In genomic region chr16:57357011-57357410, GRCm38 (mm10) we compare ENCODE assay signal across 22 mouse cellular contexts. TPM values are rescaled to one million over a fixed set of nuclear protein-coding genes. Genes with fewer than 3 reads are reported as not detected.
DNase-seq lines count a peak whose midpoint lies in the region; ATAC-seq and TF ChIP-seq lines count a peak whose summit lies in the region.
"Had no signal": no experiment of that assay in that cellular context is flagged by ENCODE, and none has a peak within 500 bp of the region (broad histone marks: within the 10 kb centered on the region; RNA-seq: fewer than 3 reads in every experiment).

No protein-coding gene starts in this region.

- TF ChIP-seq CTCF in gastrocnemius, adult 2 months (IDR thresholded peaks at IDR 0.05): no peak

- no peak for ATAC-seq in heart, embryonic 12.5 days (ENCODE audit: insufficient number of reproducible peaks, low FRiP score)
- ATAC-seq: activated CD4-positive, CD25-positive, alpha-beta regulatory T cell, adult 4 months; forebrain, embryonic 16.5 days; hindbrain, postnatal 0 days; intestine, postnatal 0 days; midbrain, embryonic 16.5 days had no signal

- no peaks in the 10 kb centered on the region for H3K9me3 ChIP-seq in heart, embryonic 12.5 days (replicated peaks)
- H3K9me3 ChIP-seq: embryonic facial prominence, embryonic 15.5 days; G1E; kidney, embryonic 15.5 days had no signal

- H3K36me3 ChIP-seq in heart, embryonic 12.5 days: no peaks in the 10 kb centered on the region
- H3K36me3 ChIP-seq: embryonic facial prominence, embryonic 15.5 days; kidney, embryonic 15.5 days had no signal

- WGBS in heart, embryonic 12.5 days: 48% methylated on average over 6 of the region's 6 CpGs

- no peaks in the 10 kb centered on the region for H3K27me3 ChIP-seq in heart, embryonic 12.5 days (replicated peaks)
- H3K27me3 ChIP-seq: embryonic facial prominence, embryonic 15.5 days had no signal

- H3K4me3 ChIP-seq in gastrocnemius, adult 2 months: peak overlapping the region; percentile 72
- H3K4me3 ChIP-seq in heart, embryonic 12.5 days: no peak overlapping the region
- H3K4me3 ChIP-seq: embryonic facial prominence, embryonic 15.5 days; kidney, embryonic 15.5 days had no signal

- peak overlapping the region; percentile 97 for H3K27ac ChIP-seq in gastrocnemius, adult 2 months
- H3K27ac ChIP-seq in heart, embryonic 12.5 days (ENCODE audit: poor library complexity, severe bottlenecking): peak overlapping the region; percentile 81; the same call in 1 of the 2 replicates
- H3K27ac ChIP-seq: embryonic facial prominence, embryonic 15.5 days; hindbrain, postnatal 0 days; kidney, embryonic 15.5 days had no signal

- no peak overlapping the region for H3K9ac ChIP-seq in heart, embryonic 12.5 days
- H3K9ac ChIP-seq: embryonic facial prominence, embryonic 15.5 days; kidney, embryonic 15.5 days had no signal

- H3K4me1 ChIP-seq in heart, embryonic 12.5 days (replicated peaks): peaks cover 35% of the 10 kb centered on the region
- H3K4me1 ChIP-seq: embryonic facial prominence, embryonic 15.5 days had no signal

- peak; percentile 85 for DNase-seq in gastrocnemius, adult 2 months
- no peak for DNase-seq in gastrocnemius, postnatal 36 days
- peak; percentile 33 for DNase-seq in gastrocnemius, postnatal 10 days
- peak; percentile 61 for DNase-seq in heart, postnatal 4 days
- no peak for DNase-seq in left cerebral cortex, postnatal 4 days
- no peak for DNase-seq in yolk sac, embryonic 10.5 days (ENCODE audit: low spot score)
- DNase-seq: adrenal gland, postnatal 10 days; cerebellum, adult 11-12 months; cerebellum, postnatal 14 days; liver; lung, adult 18-20 months; lung, postnatal 36 days; thymus, adult 2 months had no signal

- peak overlapping the region; percentile 19; the same call in 1 of the 2 replicates for H3K4me2 ChIP-seq in heart, embryonic 12.5 days
- H3K4me2 ChIP-seq: embryonic facial prominence, embryonic 15.5 days; kidney, embryonic 15.5 days had no signal

- intact Hi-C loops in gastrocnemius, adult 2 months (cut with DNase I): loop anchor here (10.0 kb wide), 1 partner anchor 118 kb away; no protein-coding TSS in a partner anchor
- intact Hi-C loops in gastrocnemius, postnatal 36 days (cut with DNase I): no loop called here
- intact Hi-C loops in left cerebral cortex, postnatal 4 days (cut with DNase I): no loop called here

RNA-seq across cellular contexts. Expression of gene Filip1l, which starts 4.1 kb away (rescaled TPM):
- 10 to 100 TPM; 37.5 to 67.0 TPM for total RNA-seq in gastrocnemius, adult 2 months (2021)
- 10 to 100 TPM; 41.9 to 48.5 TPM for total RNA-seq in gastrocnemius, postnatal 36 days (2021)
- 10 to 100 TPM; 53.5 to 60.3 TPM for total RNA-seq in gastrocnemius, postnatal 10 days (2021)
- 27.8 and 31.0 TPM in 2 replicates for polyA plus RNA-seq in heart, embryonic 12.5 days (2016; fragmentation: Nextera tagmentation; extraction: Ambion mirVana)
- total RNA-seq in heart, postnatal 4 days (2021): 10 to 100 TPM; 61.2 to 63.6 TPM
- 1 to 10 TPM; 2.9 to 3.0 TPM for total RNA-seq in left cerebral cortex, postnatal 4 days (2021)

Comparison
In these comparisons a context has a peak if more than half of its experiments do, and no peak if none do; other contexts are left out.
1. DNase-seq: peak in gastrocnemius, adult 2 months (single experiment), gastrocnemius, postnatal 10 days (single experiment) and heart, postnatal 4 days (single experiment); none in gastrocnemius, postnatal 36 days (0 of 2), left cerebral cortex, postnatal 4 days (single experiment) and yolk sac, embryonic 10.5 days (single experiment).
2. RNA of gene Filip1l, which starts 4.1 kb away (total RNA-seq): 37.5 to 67.0 TPM in gastrocnemius, adult 2 months, 61.2 to 63.6 TPM in heart, postnatal 4 days, 53.5 to 60.3 TPM in gastrocnemius, postnatal 10 days and 41.9 to 48.5 TPM in gastrocnemius, postnatal 36 days; 2.9 to 3.0 TPM in left cerebral cortex, postnatal 4 days; every median in the first group is over 4 times any median in the second.